Mouse (Mus musculus) bone marrow macrophage, adult 2 months (primary cell): Measurements from ENCODE around the gene S100a4.

ENCODE experiments used
- CTCF ChIP-seq: IDR thresholded peaks from 2 replicates; pipeline ENCODE4 v1.5.1; 2012; ENCODE audit warnings: low read depth, mild to moderate bottlenecking, low read length, moderate library complexity
- POLR2A ChIP-seq: IDR thresholded peaks from 2 replicates; pipeline ENCODE4 v1.6.1; 2012; ENCODE audit warnings: mild to moderate bottlenecking, low read depth, low read length, borderline replicate concordance

DNA sequence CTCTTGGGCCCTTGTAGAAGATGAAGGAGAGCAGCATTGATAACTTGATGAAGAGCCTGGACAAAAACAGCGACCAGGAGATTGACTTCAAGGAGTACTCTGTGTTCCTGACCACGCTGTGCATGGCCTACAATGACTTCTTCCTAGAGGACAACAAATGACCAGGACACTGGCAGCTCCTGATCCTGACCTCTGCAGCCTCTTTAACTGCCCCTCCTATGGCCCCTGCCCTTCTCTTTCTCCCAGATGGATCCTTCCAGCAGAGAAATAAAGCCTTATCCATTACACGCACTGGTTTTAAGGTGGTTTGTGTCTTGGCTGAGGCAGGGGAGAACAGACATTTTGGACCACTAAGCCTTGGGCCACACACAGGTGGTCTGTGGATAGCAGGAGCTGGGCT, 7.9 kb downstream of the S100a4 start:
- TF ChIP-seq POLR2A (no peak), CTCF (0 out of 2 replicates have a peak, but pooled peaks have one; percentile 9)
